Comparison of ENCODE assay signal across 8 mouse cellular contexts in the genomic region with DNA sequence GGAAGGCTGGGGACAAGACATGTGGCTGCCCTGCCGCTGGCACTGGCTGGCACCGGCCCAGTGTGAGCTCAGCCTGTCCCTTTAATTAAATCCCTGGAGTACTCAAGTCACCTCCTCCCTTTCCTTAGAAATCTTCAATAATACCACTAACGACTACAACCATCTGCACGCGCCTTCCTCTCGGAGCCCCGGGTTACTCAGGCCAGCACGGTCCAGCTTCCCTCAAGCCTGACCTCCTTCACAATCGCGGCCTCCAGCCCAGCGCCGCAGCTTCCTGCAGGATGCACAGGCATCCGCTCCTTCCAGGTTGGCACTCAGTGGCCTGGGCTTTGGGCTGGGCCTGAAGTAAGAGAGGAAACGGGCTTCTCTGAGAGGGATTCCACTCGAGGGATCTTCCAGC. TPM values are rescaled to one million over a fixed set of nuclear protein-coding genes. Genes with fewer than 3 reads are reported as not detected.
DNase-seq lines count a peak whose midpoint lies in the region; ATAC-seq lines count a peak whose summit lies in the region.

No protein-coding gene starts in this region.

- 45% methylated on average over 15 of the region's 15 CpGs for WGBS in heart, embryonic 15.5 days
- 53% methylated on average over 15 of the region's 15 CpGs for whole genome bisulfite sequencing in limb, embryonic 11.5 days
- WGBS in midbrain, embryonic 14.5 days: 37% methylated on average over 15 of the region's 15 CpGs

- peak overlapping the region; percentile 58 for H3K27ac ChIP-seq in heart, embryonic 15.5 days
- H3K27ac ChIP-seq in limb, embryonic 11.5 days (replicated peaks; ENCODE audit: low read depth, low read length): no peak overlapping the region
- H3K27ac ChIP-seq in midbrain, embryonic 14.5 days (replicated peaks; ENCODE audit: low read depth, low read length): no peak overlapping the region

- intact Hi-C loops in left cerebral cortex, postnatal 25 days (cut with DNase I): no loop called here

- H3K9ac ChIP-seq in heart, embryonic 15.5 days: no peak overlapping the region
- no peak overlapping the region for H3K9ac ChIP-seq in limb, embryonic 11.5 days (ENCODE audit: low read length)
- no peak overlapping the region for H3K9ac ChIP-seq in midbrain, embryonic 14.5 days (replicated peaks; ENCODE audit: low read length)

- peaks cover 15% of the 10 kb centered on the region for H3K4me1 ChIP-seq in heart, embryonic 15.5 days (replicated peaks)
- peaks cover 11% of the 10 kb centered on the region; the same call in 1 of the 2 replicates for H3K4me1 ChIP-seq in limb, embryonic 11.5 days (ENCODE audit: control insufficient read depth, insufficient read depth, low read length)
- H3K4me1 ChIP-seq in midbrain, embryonic 14.5 days (ENCODE audit: control insufficient read depth, insufficient read depth, low read length): peaks cover 10% of the 10 kb centered on the region; the same call in 1 of the 2 replicates

- H3K36me3 ChIP-seq in heart, embryonic 15.5 days: no peaks in the 10 kb centered on the region
- no peaks in the 10 kb centered on the region for H3K36me3 ChIP-seq in limb, embryonic 11.5 days (ENCODE audit: control insufficient read depth, insufficient read depth, low read length)
- H3K36me3 ChIP-seq in midbrain, embryonic 14.5 days (ENCODE audit: control insufficient read depth, insufficient read depth, low read length): no peaks in the 10 kb centered on the region

- H3K9me3 ChIP-seq in heart, embryonic 15.5 days (replicated peaks): no peaks in the 10 kb centered on the region
- no peaks in the 10 kb centered on the region; the same call in 1 of the 2 replicates for H3K9me3 ChIP-seq in limb, embryonic 11.5 days (ENCODE audit: control insufficient read depth, low read length)
- no peaks in the 10 kb centered on the region for H3K9me3 ChIP-seq in midbrain, embryonic 14.5 days (ENCODE audit: control insufficient read depth, low read length)

- ATAC-seq in heart, embryonic 15.5 days (replicated peaks; ENCODE audit: insufficient number of reproducible peaks, insufficient read depth, low FRiP score, low read depth): peak; percentile 77
- no peak for ATAC-seq in limb, embryonic 11.5 days (ENCODE audit: insufficient number of reproducible peaks, low FRiP score, low TSS enrichment, low read depth)
- ATAC-seq in midbrain, embryonic 14.5 days (ENCODE audit: low FRiP score, low TSS enrichment): no peak
- no peak for ATAC-seq in megakaryocyte, adult 5-6 weeks (ENCODE audit: poor library complexity, severe bottlenecking)

- no peaks in the 10 kb centered on the region for H3K27me3 ChIP-seq in heart, embryonic 15.5 days
- H3K27me3 ChIP-seq in limb, embryonic 11.5 days (ENCODE audit: control insufficient read depth, insufficient read depth, low read length): no peaks in the 10 kb centered on the region
- H3K27me3 ChIP-seq in midbrain, embryonic 14.5 days (ENCODE audit: control insufficient read depth, insufficient read depth, low read length): no peaks in the 10 kb centered on the region

- no peak overlapping the region for H3K4me2 ChIP-seq in heart, embryonic 15.5 days
- no peak overlapping the region for H3K4me2 ChIP-seq in limb, embryonic 11.5 days (ENCODE audit: low read depth, severe bottlenecking)
- no peak overlapping the region for H3K4me2 ChIP-seq in midbrain, embryonic 14.5 days (ENCODE audit: low read length)

- no peak overlapping the region for H3K4me3 ChIP-seq in heart, embryonic 15.5 days
- no peak overlapping the region for H3K4me3 ChIP-seq in limb, embryonic 11.5 days (ENCODE audit: low read depth, low read length)
- no peak overlapping the region for H3K4me3 ChIP-seq in midbrain, embryonic 14.5 days (replicated peaks; ENCODE audit: low read depth, low read length)

- DNase-seq in spleen, postnatal 36 days (ENCODE audit: low spot score in 2 of 2): peak; percentile 4 to 17
- no peak for DNase-seq in spleen, postnatal 14 days (ENCODE audit: low spot score in 2 of 2)
- DNase-seq in limb, embryonic 11.5 days (ENCODE audit: low spot score): peak; percentile 38
- peak; percentile 31 for DNase-seq in midbrain, embryonic 14.5 days
- DNase-seq in left cerebral cortex, adult 18-20 months (ENCODE audit: low spot score in 2 of 2): no peak
- no peak for DNase-seq in left cerebral cortex, postnatal 25 days (ENCODE audit: low spot score in 2 of 2)

RNA-seq across cellular contexts. Expression of a gene that starts 22.3 kb away (rescaled TPM):
- 170 and 206 TPM in 2 replicates for polyA plus RNA-seq in heart, embryonic 15.5 days (2015; fragmentation: Nextera tagmentation; extraction: Ambion mirVana)
- 384 and 406 TPM in 2 replicates for polyA plus RNA-seq in limb, embryonic 11.5 days (2014; fragmentation: Nextera tagmentation; extraction: Ambion mirVana)
- polyA plus RNA-seq in midbrain, embryonic 14.5 days (2014; fragmentation: Nextera tagmentation; extraction: Ambion mirVana): 257 and 299 TPM in 2 replicates
- total RNA-seq in left cerebral cortex, adult 18-20 months (2021): 100 to 1,000 TPM; 127 to 156 TPM
- 100 to 1,000 TPM; 148 to 163 TPM for total RNA-seq in left cerebral cortex, postnatal 25 days (2021)
- total RNA-seq in megakaryocyte, adult 5-6 weeks (2015): 188 and 198 TPM in 2 replicates
- total RNA-seq in megakaryocyte, adult 5-6 weeks (2017): 96.7 and 108 TPM in 2 replicates

Comparison
In these comparisons a context has a peak if more than half of its experiments do, and no peak if none do; other contexts are left out.
1. DNase-seq: peak in spleen, postnatal 36 days (2 of 2), limb, embryonic 11.5 days (single experiment) and midbrain, embryonic 14.5 days (single experiment); none in spleen, postnatal 14 days (0 of 2), left cerebral cortex, adult 18-20 months (0 of 2) and left cerebral cortex, postnatal 25 days (0 of 2).